Comparison of ENCODE assay signal across 8 mouse cellular contexts in genomic region chr13:55471156-55471818, GRCm38 (mm10). TPM values are rescaled to one million over a fixed set of nuclear protein-coding genes. Genes with fewer than 3 reads are reported as not detected.
DNase-seq lines count a peak whose midpoint lies in the region; ATAC-seq and TF ChIP-seq lines count a peak whose summit lies in the region.

No protein-coding gene starts in this region.

- dilution Hi-C loops in CH12.LX (cut with MboI; ENCODE audit: extremely low pct_ligation_motif_present, extremely low pct_unique_long_range_greater_than_20kb, low sequenced_read_pairs) = no loop called here

- peaks cover 4% of the 10 kb centered on the region for H3K9me3 ChIP-seq in CH12.LX (replicated peaks; ENCODE audit: low read length)
- no peaks in the 10 kb centered on the region for H3K9me3 ChIP-seq in heart, embryonic 13.5 days
- H3K9me3 ChIP-seq in kidney, postnatal 0 days (replicated peaks; ENCODE audit: low read length) = no peaks in the 10 kb centered on the region
- H3K9me3 ChIP-seq in neural tube, embryonic 14.5 days (ENCODE audit: control insufficient read depth, low read length) = no peaks in the 10 kb centered on the region

- peaks cover 0 to 34% of the 10 kb centered on the region in 2 experiments; a peak in 3 of 4 replicates for H3K4me1 ChIP-seq in CH12.LX (ENCODE audit: control insufficient read depth in 1 of 2, insufficient read depth in 2 of 2)
- H3K4me1 ChIP-seq in embryonic fibroblast, embryonic 13.5 days (ENCODE audit: control insufficient read depth, insufficient read depth, low read length) = no peaks in the 10 kb centered on the region; the same call in 1 of the 2 replicates
- H3K4me1 ChIP-seq in heart, embryonic 13.5 days = peaks cover 32% of the 10 kb centered on the region
- peaks cover 6% of the 10 kb centered on the region; the same call in 1 of the 2 replicates for H3K4me1 ChIP-seq in kidney, postnatal 0 days (replicated peaks; ENCODE audit: insufficient read depth, low read length)
- peaks cover 66% of the 10 kb centered on the region for H3K4me1 ChIP-seq in neural tube, embryonic 14.5 days (ENCODE audit: control insufficient read depth, insufficient read depth, low read length)

- peak; percentile 89 for TF ChIP-seq RAD21 in CH12.LX (IDR thresholded peaks at IDR 0.05; ENCODE audit: low read depth, low read length)

- WGBS in heart, embryonic 13.5 days = 1% methylated on average over 52 of the region's 54 CpGs
- 1% methylated on average over 53 of the region's 54 CpGs for WGBS in kidney, postnatal 0 days
- WGBS in neural tube, embryonic 14.5 days = under 1% methylated on average over 47 of the region's 54 CpGs

- peak overlapping the region; percentile 88 for H3K4me2 ChIP-seq in CH12.LX (ENCODE audit: insufficient read depth, low read depth, poor library complexity, severe bottlenecking)
- H3K4me2 ChIP-seq in heart, embryonic 13.5 days = peak overlapping the region; percentile 88
- peak overlapping the region; percentile 99 for H3K4me2 ChIP-seq in kidney, postnatal 0 days (ENCODE audit: low read length)
- H3K4me2 ChIP-seq in neural tube, embryonic 14.5 days (ENCODE audit: low read depth, low read length) = peak overlapping the region; percentile 99

- in situ Hi-C loops in CH12.LX (cut with MboI; ENCODE audit: low pct_ligation_motif_present, low pct_unique_long_range_greater_than_20kb, low sequenced_read_pairs) = no loop called here

- no peak overlapping the region for H3K27ac ChIP-seq in CH12.LX (ENCODE audit: insufficient read depth, low read depth)
- 0 out of 2 replicates have a peak overlapping the region, but pooled peaks have one; percentile 18 for H3K27ac ChIP-seq in embryonic fibroblast, embryonic 13.5 days (ENCODE audit: insufficient read depth, low read length)
- H3K27ac ChIP-seq in heart, embryonic 13.5 days (replicated peaks) = peak overlapping the region; percentile 39
- no peak overlapping the region for H3K27ac ChIP-seq in kidney, postnatal 0 days
- H3K27ac ChIP-seq in neural tube, embryonic 14.5 days (ENCODE audit: low read depth, low read length) = peak overlapping the region; percentile 92

- ATAC-seq in heart, embryonic 13.5 days (ENCODE audit: extremely low read depth, insufficient number of reproducible peaks, low FRiP score, low TSS enrichment) = peak; percentile 55
- ATAC-seq in kidney, postnatal 0 days (replicated peaks; ENCODE audit: low FRiP score, low read depth) = peak; percentile 66
- ATAC-seq in neural tube, embryonic 14.5 days (ENCODE audit: low read depth) = peak; percentile 61

- peak in 1 of 2 experiments; percentile 97; a peak in 2 of 4 replicates for TF ChIP-seq CTCF in CH12.LX (conservative IDR thresholded peaks at IDR 0.05 in 1 of 2, IDR thresholded peaks at IDR 0.05 in 1 of 2; ENCODE audit: low read depth in 2 of 2, low read length in 2 of 2)
- peak; percentile 55 for TF ChIP-seq CTCF in embryonic fibroblast, embryonic 13.5 days (IDR thresholded peaks at IDR 0.05; ENCODE audit: borderline replicate concordance, insufficient read depth, low read length)
- peak; percentile 91 for TF ChIP-seq CTCF in kidney, postnatal 0 days (IDR thresholded peaks at IDR 0.05; ENCODE audit: low read depth)

- H3K36me3 ChIP-seq in CH12.LX (replicated peaks in 1 of 2; ENCODE audit: control insufficient read depth in 1 of 2, insufficient read depth in 1 of 2, low read length in 1 of 2) = peaks cover 0 to 7% of the 10 kb centered on the region in 2 experiments
- H3K36me3 ChIP-seq in heart, embryonic 13.5 days = peaks cover 28% of the 10 kb centered on the region
- peaks cover 13% of the 10 kb centered on the region; the same call in 1 of the 2 replicates for H3K36me3 ChIP-seq in kidney, postnatal 0 days (ENCODE audit: insufficient read depth, low read length)
- H3K36me3 ChIP-seq in neural tube, embryonic 14.5 days (ENCODE audit: control insufficient read depth, insufficient read depth, low read length) = peaks cover 31% of the 10 kb centered on the region

- H3K4me3 ChIP-seq in CH12.LX (replicated peaks in 1 of 3; ENCODE audit: low read depth in 2 of 3, low read length in 2 of 3, poor library complexity in 1 of 3) = peak overlapping the region; percentile 25 to 75 (median 49)
- peak overlapping the region; percentile 42 for H3K4me3 ChIP-seq in embryonic fibroblast, embryonic 13.5 days (ENCODE audit: insufficient read depth, low read length)
- peak overlapping the region; percentile 60 for H3K4me3 ChIP-seq in heart, embryonic 13.5 days
- H3K4me3 ChIP-seq in kidney, postnatal 0 days (replicated peaks; ENCODE audit: low read depth, low read length) = peak overlapping the region; percentile 64
- peak overlapping the region; percentile 50 for H3K4me3 ChIP-seq in neural tube, embryonic 14.5 days (ENCODE audit: low read depth, low read length)

- no peak; the same call in 1 of the 2 replicates for TF ChIP-seq POLR2A in CH12.LX (IDR thresholded peaks at IDR 0.05; ENCODE audit: low read depth, low read length)
- TF ChIP-seq POLR2A in embryonic fibroblast, embryonic 13.5 days (IDR thresholded peaks at IDR 0.05; ENCODE audit: low read depth, low read length) = 0 out of 2 replicates have a peak, but pooled peaks have one; percentile 18

- no peak overlapping the region for H3K9ac ChIP-seq in CH12.LX (ENCODE audit: insufficient read depth, low read depth)
- H3K9ac ChIP-seq in heart, embryonic 13.5 days = peak overlapping the region; percentile 79
- peak overlapping the region; percentile 63 for H3K9ac ChIP-seq in kidney, postnatal 0 days (ENCODE audit: low read depth, low read length)
- peak overlapping the region; percentile 89 for H3K9ac ChIP-seq in neural tube, embryonic 14.5 days (replicated peaks; ENCODE audit: low read depth, low read length)

- TF ChIP-seq EP300 in CH12.LX (IDR thresholded peaks at IDR 0.05; ENCODE audit: low read length) = no peak

- H3K27me3 ChIP-seq in CH12.LX (replicated peaks) = peaks cover 57% of the 10 kb centered on the region
- peaks cover 96% of the 10 kb centered on the region for H3K27me3 ChIP-seq in heart, embryonic 13.5 days (replicated peaks)
- H3K27me3 ChIP-seq in kidney, postnatal 0 days (ENCODE audit: insufficient read depth, low read length) = no peaks in the 10 kb centered on the region
- no peaks in the 10 kb centered on the region; the same call in 1 of the 2 replicates for H3K27me3 ChIP-seq in neural tube, embryonic 14.5 days (ENCODE audit: control insufficient read depth, insufficient read depth, low read length)

- peak; percentile 76 for DNase-seq in CH12.LX (ENCODE audit: extremely low read depth)
- peak; percentile 77 for DNase-seq in brain, adult 2 months (ENCODE audit: low read depth, low spot score)
- peak; percentile 92 for DNase-seq in kidney, postnatal 0 days (ENCODE audit: low spot score)
- DNase-seq in lung, adult 18-20 months = peak; percentile 80 to 87
- peak; percentile 71 to 75 for DNase-seq in thymus, adult 18-20 months

- H3K79me2 ChIP-seq in CH12.LX (replicated peaks; ENCODE audit: control insufficient read depth, extremely low read depth, insufficient read depth, poor library complexity, severe bottlenecking) = no peaks in the 10 kb centered on the region

RNA-seq across cellular contexts. Expression of gene Prr7, which starts 7.2 kb away (rescaled TPM):
- 0.89 and 1.1 TPM in 2 replicates for total RNA-seq in CH12.LX (2012; rRNA removed)
- total RNA-seq in CH12.LX (2014; rRNA removed) = 0.60 and 0.69 TPM in 2 replicates
- polyA plus RNA-seq in CH12.LX (2012; ENCODE audit: insufficient read length, low read depth) = 0.83 and 1.2 TPM in 2 replicates
- 2.5 and 4.6 TPM in 2 replicates for polyA plus RNA-seq in embryonic fibroblast, embryonic 13.5 days (2011; ENCODE audit: insufficient read length, low read depth, missing spikeins)
- not detected in 2 replicates for polyA plus RNA-seq in heart, embryonic 13.5 days (2015; fragmentation: Nextera tagmentation; extraction: Ambion mirVana)
- polyA plus RNA-seq in kidney, postnatal 0 days (2015; fragmentation: Nextera tagmentation; extraction: Ambion mirVana) = 0.63 and 0.75 TPM in 2 replicates
- polyA plus RNA-seq in neural tube, embryonic 14.5 days (2014; fragmentation: Nextera tagmentation; extraction: Ambion mirVana) = 5.8 and 6.7 TPM in 2 replicates

RNA-seq across cellular contexts. Expression of gene Dbn1, which starts 16.6 kb away (rescaled TPM):
- total RNA-seq in CH12.LX (2012; rRNA removed) (1.9 and 3.1 TPM in 2 replicates), CH12.LX (2014; rRNA removed) (0.09 and 0.12 TPM in 2 replicates)
- polyA plus RNA-seq in CH12.LX (2012; ENCODE audit: insufficient read length, low read depth) = 0.59 and 0.72 TPM in 2 replicates
- 105 and 139 TPM in 2 replicates for polyA plus RNA-seq in embryonic fibroblast, embryonic 13.5 days (2011; ENCODE audit: insufficient read length, low read depth, missing spikeins)
- polyA plus RNA-seq in heart, embryonic 13.5 days (2015; fragmentation: Nextera tagmentation; extraction: Ambion mirVana) = 83.8 and 84.9 TPM in 2 replicates
- 104 and 125 TPM in 2 replicates for polyA plus RNA-seq in kidney, postnatal 0 days (2015; fragmentation: Nextera tagmentation; extraction: Ambion mirVana)
- 376 and 450 TPM in 2 replicates for polyA plus RNA-seq in neural tube, embryonic 14.5 days (2014; fragmentation: Nextera tagmentation; extraction: Ambion mirVana)

RNA-seq across cellular contexts. Expression of gene Grk6, which starts 26.4 kb away (rescaled TPM):
- total RNA-seq in CH12.LX (2012; rRNA removed) (60.1 and 69.9 TPM in 2 replicates), CH12.LX (2014; rRNA removed) (59.0 and 65.0 TPM in 2 replicates)
- polyA plus RNA-seq in CH12.LX (2012; ENCODE audit: insufficient read length, low read depth) = 71.0 and 72.8 TPM in 2 replicates
- polyA plus RNA-seq in embryonic fibroblast, embryonic 13.5 days (2011; ENCODE audit: insufficient read length, low read depth, missing spikeins) = 37.7 and 42.9 TPM in 2 replicates
- 16.7 and 17.7 TPM in 2 replicates for polyA plus RNA-seq in heart, embryonic 13.5 days (2015; fragmentation: Nextera tagmentation; extraction: Ambion mirVana)
- 29.5 and 29.8 TPM in 2 replicates for polyA plus RNA-seq in kidney, postnatal 0 days (2015; fragmentation: Nextera tagmentation; extraction: Ambion mirVana)
- polyA plus RNA-seq in neural tube, embryonic 14.5 days (2014; fragmentation: Nextera tagmentation; extraction: Ambion mirVana) = 39.0 and 42.1 TPM in 2 replicates

RNA-seq across cellular contexts. Expression of gene Pdlim7, which starts 42.2 kb away (rescaled TPM):
- total RNA-seq in CH12.LX (2012; rRNA removed) = 8.5 and 8.7 TPM in 2 replicates
- 6.6 and 11.2 TPM in 2 replicates for total RNA-seq in CH12.LX (2014; rRNA removed)
- polyA plus RNA-seq in CH12.LX (2012; ENCODE audit: insufficient read length, low read depth) = 26.2 and 32.5 TPM in 2 replicates
- 132 and 179 TPM in 2 replicates for polyA plus RNA-seq in embryonic fibroblast, embryonic 13.5 days (2011; ENCODE audit: insufficient read length, low read depth, missing spikeins)
- 402 and 437 TPM in 2 replicates for polyA plus RNA-seq in heart, embryonic 13.5 days (2015; fragmentation: Nextera tagmentation; extraction: Ambion mirVana)
- 112 and 124 TPM in 2 replicates for polyA plus RNA-seq in kidney, postnatal 0 days (2015; fragmentation: Nextera tagmentation; extraction: Ambion mirVana)
- 142 and 163 TPM in 2 replicates for polyA plus RNA-seq in neural tube, embryonic 14.5 days (2014; fragmentation: Nextera tagmentation; extraction: Ambion mirVana)

RNA-seq across cellular contexts. Expression of gene F12, which starts 44.7 kb away (rescaled TPM):
- total RNA-seq in CH12.LX (2012; rRNA removed) = not detected in 2 replicates
- total RNA-seq in CH12.LX (2014; rRNA removed) = not detected in 2 replicates
- not detected in 2 replicates for polyA plus RNA-seq in CH12.LX (2012; ENCODE audit: insufficient read length, low read depth)
- not detected in 2 replicates for polyA plus RNA-seq in embryonic fibroblast, embryonic 13.5 days (2011; ENCODE audit: insufficient read length, low read depth, missing spikeins)
- polyA plus RNA-seq in heart, embryonic 13.5 days (2015; fragmentation: Nextera tagmentation; extraction: Ambion mirVana) = 0.28 and 2.2 TPM in 2 replicates
- polyA plus RNA-seq in kidney, postnatal 0 days (2015; fragmentation: Nextera tagmentation; extraction: Ambion mirVana) = 0.05 and 0.45 TPM in 2 replicates
- 0.18 TPM in 1 of 2 replicates, not detected in the other for polyA plus RNA-seq in neural tube, embryonic 14.5 days (2014; fragmentation: Nextera tagmentation; extraction: Ambion mirVana)

Comparison
In these comparisons a context has a peak if more than half of its experiments do, and no peak if none do; other contexts are left out.
1. H3K27ac ChIP-seq: peak in embryonic fibroblast, embryonic 13.5 days (single experiment), heart, embryonic 13.5 days (single experiment) and neural tube, embryonic 14.5 days (single experiment); none in CH12.LX (single experiment) and kidney, postnatal 0 days (single experiment).
2. RNA of gene Dbn1, which starts 16.6 kb away (polyA plus RNA-seq): 376 to 450 TPM in neural tube, embryonic 14.5 days, 105 to 139 TPM in embryonic fibroblast, embryonic 13.5 days, 104 to 125 TPM in kidney, postnatal 0 days and 83.8 to 84.9 TPM in heart, embryonic 13.5 days; 0.59 to 0.72 TPM in CH12.LX; every median in the first group is over 10 times any median in the second.
3. Peak in every context shown above with its lines, with median percentiles within 50 percentile points of each other: DNase-seq, H3K4me2 ChIP-seq, H3K4me3 ChIP-seq and ATAC-seq.